In genomic region chr13:114458886-114459700, GRCm38 (mm10) we compare ENCODE assay signal across 9 mouse cellular contexts. TPM values are rescaled to one million over a fixed set of nuclear protein-coding genes. Genes with fewer than 3 reads are reported as not detected.
DNase-seq lines count a peak whose midpoint lies in the region; ATAC-seq lines count a peak whose summit lies in the region.
"Had no signal": no experiment of that assay in that cellular context is flagged by ENCODE, and none has a peak within 500 bp of the region (broad histone marks: within the 10 kb centered on the region; RNA-seq: fewer than 3 reads in every experiment).

TSS of gene Fst (minus strand) at chr13:114458951.

- peak; percentile 65 for ATAC-seq in forebrain, embryonic 14.5 days
- peak; percentile 74 for ATAC-seq in hindbrain, embryonic 13.5 days (ENCODE audit: low FRiP score)
- ATAC-seq in liver, embryonic 15.5 days (ENCODE audit: insufficient read depth), result peak; percentile 9; the same call in 1 of the 2 replicates

- H3K4me2 ChIP-seq in forebrain, embryonic 14.5 days (ENCODE audit: low read length), result peak within 1 kb of the TSS; percentile 94
- peak within 1 kb of the TSS; percentile 98 for H3K4me2 ChIP-seq in hindbrain, embryonic 13.5 days
- H3K4me2 ChIP-seq in liver, embryonic 15.5 days, result peak within 1 kb of the TSS; percentile 64

- H3K4me1 ChIP-seq in forebrain, embryonic 14.5 days (ENCODE audit: control insufficient read depth, insufficient read depth, low read length), result peaks cover 7% of the 10 kb centered on the region
- H3K4me1 ChIP-seq in hindbrain, embryonic 13.5 days (replicated peaks), result peaks cover 45% of the 10 kb centered on the region
- no peaks in the 10 kb centered on the region; the same call in 1 of the 2 replicates for H3K4me1 ChIP-seq in liver, embryonic 15.5 days (replicated peaks)

- no peaks in the 10 kb centered on the region for H3K9me3 ChIP-seq in forebrain, embryonic 14.5 days (replicated peaks; ENCODE audit: control insufficient read depth, low read length)
- H3K9me3 ChIP-seq in hindbrain, embryonic 13.5 days, result no peaks in the 10 kb centered on the region
- H3K9me3 ChIP-seq in liver, embryonic 15.5 days (replicated peaks), result no peaks in the 10 kb centered on the region

- H3K9ac ChIP-seq in forebrain, embryonic 14.5 days (ENCODE audit: low read length), result peak within 1 kb of the TSS; percentile 60
- peak within 1 kb of the TSS; percentile 72 for H3K9ac ChIP-seq in hindbrain, embryonic 13.5 days
- no peak within 1 kb of the TSS for H3K9ac ChIP-seq in liver, embryonic 15.5 days

- peak; percentile 20 to 30 for DNase-seq in cerebellum, postnatal 25 days
- DNase-seq in cerebellum, adult 8-10 months, result no peak
- peak; percentile 17 to 35 for DNase-seq in adrenal gland, adult 18-20 months (ENCODE audit: low spot score in 2 of 2)
- DNase-seq in forebrain, embryonic 14.5 days (ENCODE audit: low spot score), result peak; percentile 69
- peak; percentile 26 for DNase-seq in ovary, adult 18-20 months (ENCODE audit: low spot score)
- DNase-seq in layer of hippocampus, adult 8-10 months (ENCODE audit: low spot score in 2 of 2), result no peak

- peaks cover 28% of the 10 kb centered on the region for H3K27me3 ChIP-seq in forebrain, embryonic 14.5 days (replicated peaks; ENCODE audit: control insufficient read depth, insufficient read depth, low read length)
- H3K27me3 ChIP-seq in hindbrain, embryonic 13.5 days, result peaks cover 50% of the 10 kb centered on the region
- peaks cover 82% of the 10 kb centered on the region for H3K27me3 ChIP-seq in liver, embryonic 15.5 days

- peak within 1 kb of the TSS; percentile 54 for H3K4me3 ChIP-seq in forebrain, embryonic 14.5 days (ENCODE audit: low read depth, low read length)
- H3K4me3 ChIP-seq in hindbrain, embryonic 13.5 days, result peak within 1 kb of the TSS; percentile 58
- peak within 1 kb of the TSS; percentile 54 for H3K4me3 ChIP-seq in liver, embryonic 15.5 days (replicated peaks)

- peak within 1 kb of the TSS; percentile 55 for H3K27ac ChIP-seq in forebrain, embryonic 14.5 days (ENCODE audit: low read depth, low read length)
- peak within 1 kb of the TSS; percentile 12; the same call in 1 of the 2 replicates for H3K27ac ChIP-seq in hindbrain, embryonic 13.5 days
- H3K27ac ChIP-seq in liver, embryonic 15.5 days (replicated peaks), result peak within 1 kb of the TSS; percentile 53; the same call in 1 of the 2 replicates

- H3K36me3 ChIP-seq in forebrain, embryonic 14.5 days (ENCODE audit: control insufficient read depth, insufficient read depth, low read length), result no peaks in the 10 kb centered on the region
- no peaks in the 10 kb centered on the region for H3K36me3 ChIP-seq in hindbrain, embryonic 13.5 days
- no peaks in the 10 kb centered on the region for H3K36me3 ChIP-seq in liver, embryonic 15.5 days (replicated peaks)
- H3K36me3 ChIP-seq: G1E had no signal

- WGBS in forebrain, embryonic 14.5 days, result under 1% methylated on average over 65 of the region's 77 CpGs
- under 1% methylated on average over 66 of the region's 77 CpGs for WGBS in hindbrain, embryonic 13.5 days
- WGBS in liver, embryonic 15.5 days (ENCODE audit: insufficient replicate concordance), result under 1% methylated on average over 74 of the region's 77 CpGs

RNA-seq across cellular contexts. Expression of gene Fst, which starts in this region (rescaled TPM):
- total RNA-seq in adrenal gland, adult 18-20 months (2021), result 1 to 10 TPM; 6.9 to 10.0 TPM
- polyA plus RNA-seq in forebrain, embryonic 14.5 days (2014; fragmentation: Nextera tagmentation; extraction: Ambion mirVana), result 6.0 and 9.2 TPM in 2 replicates
- polyA plus RNA-seq in hindbrain, embryonic 13.5 days (2015; fragmentation: Nextera tagmentation; extraction: Ambion mirVana), result 6.0 and 7.0 TPM in 2 replicates
- polyA plus RNA-seq in liver, embryonic 15.5 days (2015; fragmentation: Nextera tagmentation; extraction: Ambion mirVana), result 5.9 and 6.6 TPM in 2 replicates
- 1 to 10 TPM; 2.1 to 4.5 (median 3.6) TPM for total RNA-seq in layer of hippocampus, adult 8-10 months (2022)
- polyA plus RNA-seq: G1E had no signal

Comparison
In these comparisons a context has a peak if more than half of its experiments do, and no peak if none do; other contexts are left out.
1. DNase-seq: peak in cerebellum, postnatal 25 days (2 of 2), adrenal gland, adult 18-20 months (2 of 2), forebrain, embryonic 14.5 days (single experiment) and ovary, adult 18-20 months (single experiment); none in cerebellum, adult 8-10 months (single experiment) and layer of hippocampus, adult 8-10 months (0 of 2).
2. ATAC-seq: peak in every context shown above with its lines; median percentile 74 in hindbrain, embryonic 13.5 days; 65 in forebrain, embryonic 14.5 days; 9 in liver, embryonic 15.5 days.
3. Peak in every context shown above with its lines, with median percentiles within 50 percentile points of each other: H3K27ac ChIP-seq, H3K4me2 ChIP-seq and H3K4me3 ChIP-seq.